Mouse (Mus musculus): ENCODE measurements around the gene Daglb.
A peak's percentile ranks its signal among the peaks of the same experiment; 100 is the strongest.

The Daglb gene

GRCm38 (mm10) chr5:143464100-143464756 is at the start of gene Daglb:
Gene Daglb, plus strand, starts transcription at chr5:143464584.
- DNase-seq: peak; percentile 90

- DNase-seq: no peak
These were observed 42.9 kb upstream of the Daglb start for GRCm38 (mm10) chr5:143421484-143421883.

GRCm38 (mm10) chr5:143422990-143423389 is 41.4 kb upstream of the Daglb start:
- no peak for DNase-seq

GRCm38 (mm10) chr5:143423899-143424519 is 40.4 kb upstream of the Daglb start:
- DNase-seq: peak; percentile 59

- peak; percentile 74 for DNase-seq
These were observed 30.0 kb upstream of the Daglb start for GRCm38 (mm10) chr5:143434421-143434820.

- no peak for DNase-seq
These were observed 23.1 kb upstream of the Daglb start for GRCm38 (mm10) chr5:143441298-143441697.

- no peak for DNase-seq
These were observed 22.6 kb upstream of the Daglb start for GRCm38 (mm10) chr5:143441753-143442152.

- no peak for DNase-seq
These were observed 713 bp upstream of the Daglb start for GRCm38 (mm10) chr5:143463671-143464070.

- no peak for DNase-seq
These were observed 354 bp downstream of the Daglb start for GRCm38 (mm10) chr5:143464757-143465118.

- no peak for DNase-seq
These were observed 1.0 kb downstream of the Daglb start for GRCm38 (mm10) chr5:143465156-143466085.

GRCm38 (mm10) chr5:143466891-143467669 is 2.7 kb downstream of the Daglb start:
- no peak for DNase-seq

GRCm38 (mm10) chr5:143467931-143468330 is 3.5 kb downstream of the Daglb start:
- no peak for DNase-seq

GRCm38 (mm10) chr5:143469628-143470027 is 5.2 kb downstream of the Daglb start:
- no peak for DNase-seq

GRCm38 (mm10) chr5:143470421-143471164 is 6.2 kb downstream of the Daglb start:
- no peak for DNase-seq

- no peak for DNase-seq
These were observed 6.8 kb downstream of the Daglb start for GRCm38 (mm10) chr5:143471165-143471546.

GRCm38 (mm10) chr5:143471953-143472618 is 7.7 kb downstream of the Daglb start:
- no peak for DNase-seq

GRCm38 (mm10) chr5:143475153-143475844 is 10.9 kb downstream of the Daglb start:
- DNase-seq: no peak

GRCm38 (mm10) chr5:143476013-143476412 is 11.6 kb downstream of the Daglb start:
- DNase-seq: no peak

- DNase-seq: no peak
These were observed 13.5 kb downstream of the Daglb start for GRCm38 (mm10) chr5:143477901-143478300.

GRCm38 (mm10) chr5:143484955-143485354 is 20.6 kb downstream of the Daglb start:
- DNase-seq: peak; percentile 47

- no peak for DNase-seq
These were observed 22.8 kb downstream of the Daglb start for GRCm38 (mm10) chr5:143487193-143487592.

All from thymus, postnatal 25 days (tissue).